Mouse (Mus musculus) heart, postnatal 10 days (tissue): ENCODE measurements at regions not wholly inside any gene's neighbourhood (a gene's known extent, or its start where the extent isn't known, plus 50 kb on each side); places are given as distances from the start of the nearest gene placed in this dataset.

Source experiments
- DNase-seq, 2 experiments: peaks; one replicate each; pipeline ENCODE4 v3.0.0; 2021
- intact Hi-C: fragments of 180-260 bp; cut with DNase I; formaldehyde crosslinking; loops from one replicate; pipeline ENCODE4 v1.15.1; 2025

- DNase-seq: no peak
- intact Hi-C loops: no loop called here
Observed at GRCm38 (mm10) chr2:128331275-128331674, 205.4 kb downstream of the Bcl2l11 start.

- no peak for DNase-seq
- intact Hi-C loops: no loop called here
Observed at GRCm38 (mm10) chr2:128331681-128332080, 205.8 kb downstream of the Bcl2l11 start.

- no peak for DNase-seq
- intact Hi-C loops: no loop called here
Observed at GRCm38 (mm10) chr2:128333401-128334142, 207.7 kb downstream of the Bcl2l11 start.

GRCm38 (mm10) chr2:128334143-128334470 is 208.3 kb downstream of the Bcl2l11 start:
- DNase-seq: no peak
- intact Hi-C loops: no loop called here

DNA sequence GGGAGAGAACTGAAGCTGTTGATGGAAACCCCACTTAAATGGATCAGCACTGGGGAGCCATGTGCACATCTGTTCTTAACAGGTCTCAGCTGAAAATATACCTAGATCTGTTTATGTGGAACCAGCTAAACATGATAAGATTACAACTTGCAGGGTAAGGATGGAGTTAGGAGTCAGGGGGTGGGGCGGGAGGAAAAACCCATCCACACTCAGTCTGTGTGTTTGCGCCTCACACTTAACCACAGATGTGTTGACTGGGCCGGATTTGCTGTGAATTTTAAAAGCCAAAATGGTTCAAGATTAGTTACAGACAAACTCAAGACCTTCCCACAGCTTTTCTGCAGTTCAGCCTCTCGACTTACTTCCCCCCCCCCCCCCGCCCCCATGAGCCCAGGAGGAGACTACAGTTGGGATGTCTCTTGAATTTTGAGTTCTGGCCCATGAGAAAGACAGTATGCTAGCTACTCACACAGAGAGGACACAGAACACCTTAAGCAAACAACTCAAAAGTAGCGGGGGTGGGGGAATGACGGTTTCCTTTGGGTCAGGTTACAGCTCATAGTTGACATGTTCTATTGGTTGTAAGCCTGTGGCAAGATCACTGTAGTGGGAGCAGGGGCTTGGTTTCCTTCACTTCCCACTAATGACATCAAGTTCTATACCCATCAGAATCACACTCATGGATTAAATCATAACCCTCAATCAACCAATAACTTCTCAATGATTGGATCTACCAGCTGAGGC is 209.1 kb downstream of the Bcl2l11 start:
- no peak for DNase-seq
- intact Hi-C loops: loop anchor here (5.0 kb wide), 1 partner anchor 53 kb away; no protein-coding TSS in a partner anchor

GRCm38 (mm10) chr2:128337192-128337591 is 211.4 kb downstream of the Bcl2l11 start:
- intact Hi-C loops: loop anchor here (5.0 kb wide), 1 partner anchor 55 kb away; no protein-coding TSS in a partner anchor
- DNase-seq: no peak

- intact Hi-C loops: loop anchor here (5.0 kb wide), 1 partner anchor 55 kb away; no protein-coding TSS in a partner anchor
- DNase-seq: no peak
Observed at GRCm38 (mm10) chr2:128337791-128338190, 212.0 kb downstream of the Bcl2l11 start.

- peak; percentile 67 to 77 for DNase-seq
- intact Hi-C loops: loop anchor here (5.0 kb wide), 1 partner anchor 56 kb away; no protein-coding TSS in a partner anchor
Observed at GRCm38 (mm10) chr2:128338474-128338873, 212.6 kb downstream of the Bcl2l11 start.

DNA sequence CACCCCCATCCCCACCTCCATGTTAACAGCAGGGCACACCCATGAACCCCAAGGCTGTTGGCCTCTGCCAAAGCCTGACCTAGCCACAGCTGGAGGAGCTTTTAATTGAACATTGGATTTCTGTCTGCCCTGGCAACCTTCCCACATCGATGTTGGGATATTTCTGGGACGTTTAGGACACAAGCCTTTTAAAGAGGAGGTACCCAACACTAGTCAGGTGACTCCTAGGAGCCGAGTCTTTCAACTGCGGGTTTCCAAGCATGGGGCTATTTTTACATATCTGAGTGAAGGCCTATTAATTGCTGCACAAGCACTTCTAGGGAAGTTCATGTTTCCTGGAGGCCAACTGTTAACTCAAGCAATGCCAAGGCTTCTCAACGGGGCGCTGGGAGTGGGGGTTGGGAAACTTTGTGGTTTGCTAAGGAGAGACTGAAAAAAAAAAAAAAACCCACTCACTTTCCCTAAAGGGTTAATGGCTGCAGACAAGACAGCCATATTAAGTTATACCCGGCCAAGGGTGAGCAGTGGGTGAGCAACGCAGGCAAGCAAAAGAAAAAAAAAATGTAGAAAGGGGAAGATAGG is 213.3 kb downstream of the Bcl2l11 start:
- DNase-seq: peak; percentile 72 to 77
- intact Hi-C loops: loop anchor here (5.0 kb wide), 1 partner anchor 57 kb away; no protein-coding TSS in a partner anchor

- peak; percentile 59 to 63 for DNase-seq
- intact Hi-C loops: loop anchor here (5.0 kb wide), 2 partner anchors 52 to 58 kb away; no protein-coding TSS in a partner anchor
Observed at GRCm38 (mm10) chr2:128339643-128340487, 214.0 kb downstream of the Bcl2l11 start.

GRCm38 (mm10) chr2:128340631-128341240 is 214.9 kb downstream of the Bcl2l11 start:
- DNase-seq: no peak
- intact Hi-C loops: loop anchor here (5.0 kb wide), 1 partner anchor 52 kb away; no protein-coding TSS in a partner anchor

DNA sequence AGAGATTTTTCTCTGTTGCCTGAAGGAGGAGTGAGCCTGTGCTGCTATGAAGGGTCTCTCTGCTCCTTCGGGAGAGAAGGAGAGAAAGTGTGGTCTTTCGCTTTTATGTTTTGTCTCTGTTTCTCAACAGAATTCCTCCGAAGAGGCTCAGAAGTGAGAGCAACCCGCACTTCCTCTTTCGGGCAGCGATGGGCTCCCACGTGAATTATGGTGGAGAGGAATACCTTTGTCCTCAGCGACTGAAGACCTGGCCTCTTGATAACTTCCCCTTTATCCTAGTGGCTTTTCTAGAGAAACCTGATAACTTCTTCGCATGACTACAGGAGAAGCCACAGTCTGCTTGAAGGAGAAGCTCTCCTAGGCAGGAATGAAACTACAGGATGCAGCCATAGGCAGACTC is 216.4 kb downstream of the Bcl2l11 start:
- intact Hi-C loops: loop anchor here (5.0 kb wide), 1 partner anchor 50 kb away; no protein-coding TSS in a partner anchor
- no peak for DNase-seq

- no peak for DNase-seq
- intact Hi-C loops: no loop called here
Observed at GRCm38 (mm10) chr2:128345557-128345956, 219.7 kb downstream of the Bcl2l11 start.

DNA sequence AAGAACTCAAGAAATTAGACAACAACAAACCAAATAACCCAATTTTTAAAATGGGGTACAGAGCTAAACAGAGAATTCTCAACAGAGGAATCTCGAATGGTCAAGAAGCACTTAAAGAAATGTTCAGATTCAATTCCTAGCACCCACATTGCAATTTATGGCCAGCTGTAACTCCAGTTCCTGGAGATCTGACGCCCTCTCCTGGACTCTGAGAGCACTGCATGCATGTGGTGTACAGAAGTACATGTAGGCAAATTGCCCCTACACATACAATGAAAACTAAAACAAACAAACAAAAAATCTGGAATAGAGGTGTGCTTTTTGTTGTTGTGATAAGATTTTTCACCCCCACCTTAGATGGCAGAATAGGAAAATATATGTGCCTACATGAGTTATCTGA is 222.7 kb downstream of the Bcl2l11 start:
- DNase-seq: no peak
- intact Hi-C loops: no loop called here

- intact Hi-C loops: no loop called here
- DNase-seq: no peak
Observed at GRCm38 (mm10) chr2:128351405-128351804, 225.6 kb downstream of the Bcl2l11 start.

DNA sequence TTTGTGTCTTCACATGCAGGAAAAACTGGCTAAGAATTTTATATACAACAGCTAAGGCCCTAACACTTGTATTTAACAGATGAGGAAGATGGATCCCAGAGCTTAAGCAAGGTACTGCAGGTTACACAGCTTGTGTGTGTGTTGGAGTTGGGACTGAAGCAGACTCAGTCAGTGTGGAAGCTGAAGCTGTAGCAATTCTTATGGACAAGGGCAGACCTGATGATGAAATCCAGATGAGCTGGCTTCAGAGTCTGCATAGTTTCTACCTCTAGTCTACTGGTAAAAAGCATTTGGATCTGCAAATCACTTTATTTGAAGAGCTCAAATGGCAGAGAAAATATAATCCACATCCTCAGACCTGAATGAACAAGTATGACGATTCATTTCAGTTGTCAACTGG is 226.7 kb downstream of the Bcl2l11 start:
- no peak for DNase-seq
- intact Hi-C loops: no loop called here

DNA sequence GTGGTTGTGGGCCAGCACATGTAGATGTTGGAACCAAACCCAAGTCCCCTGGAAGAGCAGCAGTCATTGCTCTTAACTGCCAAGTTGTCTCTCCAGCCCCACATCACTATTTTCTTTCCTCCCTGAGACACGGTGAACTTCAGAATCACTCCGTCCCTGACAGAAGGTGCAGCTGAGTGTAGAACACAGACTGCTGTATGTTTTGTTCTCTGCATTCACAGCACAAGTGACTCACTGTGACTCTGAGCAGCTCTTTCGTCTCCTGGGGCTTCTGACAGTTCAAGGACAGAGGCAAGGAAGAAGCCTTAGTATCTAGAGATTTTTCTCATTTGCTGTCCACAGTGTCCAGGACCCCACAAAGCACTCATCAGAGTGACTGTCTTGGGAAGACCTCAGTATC is 227.6 kb downstream of the Bcl2l11 start:
- DNase-seq: no peak
- intact Hi-C loops: no loop called here

GRCm38 (mm10) chr2:128356326-128356725 is 230.5 kb downstream of the Bcl2l11 start:
- intact Hi-C loops: no loop called here
- no peak for DNase-seq

GRCm38 (mm10) chr2:128359106-128359505 is 231.9 kb upstream of the Spdye4c start:
- DNase-seq: no peak
- intact Hi-C loops: no loop called here

GRCm38 (mm10) chr2:128360517-128360916 is 230.5 kb upstream of the Spdye4c start:
- peak; percentile 33 to 39 for DNase-seq

More at GRCm38 (mm10) chr2:128360517-128360916, 230.5 kb upstream of the Spdye4c start:
- intact Hi-C loops: no loop called here
